Mouse (Mus musculus) limb, embryonic 15.5 days (tissue): Measurements from ENCODE around the gene Smarca2. TPM values are rescaled to one million over a fixed set of nuclear protein-coding genes. Genes with fewer than 3 reads are reported as not detected.

ENCODE experiments used
- ATAC-seq: fragments of 200-750 bp; cut with Nextera tagmentation; 2 replicates; pipeline ENCODE4 v1.8.0; 2017; ENCODE audit warnings: low read depth, moderate TSS enrichment; ENCODE audit not compliant: insufficient number of reproducible peaks, low FRiP score, low TSS enrichment
- H3K27ac ChIP-seq: fragments of 300-500 bp; sonication (generic); 2 replicates; pipeline ENCODE4 v1.5.1; 2015; ENCODE audit warnings: moderate library complexity, mild to moderate bottlenecking, inconsistent platforms
- H3K27me3 ChIP-seq: fragments of 300-500 bp; sonication (generic); 2 replicates; pipeline ENCODE4 v1.6.1; 2015; ENCODE audit warnings: inconsistent platforms
- H3K36me3 ChIP-seq: fragments of 300-500 bp; sonication (generic); 2 replicates; pipeline ENCODE4 v1.6.1; 2015; ENCODE audit warnings: inconsistent platforms
- H3K4me1 ChIP-seq: fragments of 300-500 bp; sonication (generic); 2 replicates; pipeline ENCODE4 v1.6.1; 2015; ENCODE audit warnings: inconsistent platforms
- H3K4me2 ChIP-seq: fragments of 300-500 bp; sonication (generic); 2 replicates; pipeline ENCODE4 v1.6.1; 2015; ENCODE audit warnings: mild to moderate bottlenecking, inconsistent platforms
- H3K4me3 ChIP-seq: fragments of 300-500 bp; sonication (generic); 2 replicates; pipeline ENCODE4 v1.5.1; 2015; ENCODE audit warnings: mild to moderate bottlenecking, inconsistent platforms
- H3K9ac ChIP-seq: fragments of 300-500 bp; sonication (generic); 2 replicates; pipeline ENCODE4 v1.6.1; 2015; ENCODE audit warnings: inconsistent platforms
- H3K9me3 ChIP-seq: fragments of 300-500 bp; sonication (generic); 2 replicates; pipeline ENCODE4 v1.6.1; 2016; ENCODE audit warnings: inconsistent platforms
- WGBS: fragments of 180-500 bp; shearing (Covaris S2); methylation state at CpG from one replicate; pipeline ENCODE4 v1.1.7; 2015; 5-methylcytosine and 5-hydroxymethylcytosine counted together
- polyA plus RNA-seq: library from polyadenylated mRNA; unstranded; fragments of >200 nt; fragmentation: Nextera tagmentation; extraction: Ambion mirVana; gene quantifications from 2 replicates; pipeline ENCODE4 v1.2.1, GENCODE M21; 2015

Smarca2 gene
- polyA plus RNA-seq, 1 experiment from 2014 or later: 68.2 TPM

DNA sequence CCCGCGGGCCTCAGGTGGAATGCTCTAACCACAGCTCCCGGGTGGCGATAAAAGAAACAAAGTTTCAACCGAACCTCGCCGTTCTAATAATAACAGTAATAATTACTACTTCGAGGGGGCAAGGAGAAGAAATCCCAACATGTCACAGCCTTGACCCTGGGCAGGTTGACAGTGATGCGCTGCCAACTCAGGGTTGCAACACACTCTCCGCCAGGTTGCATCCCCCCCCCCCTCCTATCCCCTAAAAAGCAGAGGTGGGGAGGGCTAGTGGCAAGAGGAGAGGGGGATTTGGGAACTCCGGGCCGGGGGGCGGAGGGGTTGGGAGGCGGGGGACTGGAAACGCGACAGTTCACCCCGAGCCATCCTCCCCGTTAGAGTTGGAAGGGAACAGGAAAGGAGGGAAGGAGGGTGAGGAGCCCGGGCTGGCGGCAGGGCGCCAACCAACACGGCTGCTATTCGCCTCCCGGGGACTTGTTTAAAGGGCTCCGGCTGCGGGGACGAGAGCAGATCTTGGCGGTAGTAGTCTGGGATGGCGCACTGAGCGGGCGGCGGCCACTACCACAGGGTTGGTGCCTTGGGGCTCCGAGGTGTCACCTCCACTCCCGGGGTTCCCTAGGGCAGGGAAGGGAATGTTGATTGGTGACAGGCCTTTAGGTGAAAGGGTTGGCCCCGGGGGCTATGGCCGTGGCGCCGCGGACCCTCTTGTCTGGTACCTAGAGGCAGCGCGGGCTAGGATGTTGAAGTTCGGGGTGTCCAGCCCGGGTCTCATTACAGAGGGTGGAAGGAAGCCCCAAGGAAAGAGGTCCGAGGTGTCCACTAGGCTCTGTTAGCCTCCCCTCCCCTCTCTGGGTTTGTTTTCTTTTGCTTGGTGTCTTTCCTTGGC is 829 bp downstream of the Smarca2 start:
- Histone ChIP-seq H3K36me3 (no peaks in the 10 kb centered on the region), H3K9me3 (no peaks in the 10 kb centered on the region), H3K4me2 (peak overlapping the region; percentile 96), H3K27me3 (no peaks in the 10 kb centered on the region), H3K4me3 (peak overlapping the region; percentile 81), H3K9ac (peak overlapping the region; percentile 70), H3K4me1 (peaks cover 24% of the 10 kb centered on the region), H3K27ac (peak overlapping the region; percentile 99)
- ATAC-seq: no peak
- 1% methylated on average over 44 of the region's 44 CpGs for WGBS

DNA sequence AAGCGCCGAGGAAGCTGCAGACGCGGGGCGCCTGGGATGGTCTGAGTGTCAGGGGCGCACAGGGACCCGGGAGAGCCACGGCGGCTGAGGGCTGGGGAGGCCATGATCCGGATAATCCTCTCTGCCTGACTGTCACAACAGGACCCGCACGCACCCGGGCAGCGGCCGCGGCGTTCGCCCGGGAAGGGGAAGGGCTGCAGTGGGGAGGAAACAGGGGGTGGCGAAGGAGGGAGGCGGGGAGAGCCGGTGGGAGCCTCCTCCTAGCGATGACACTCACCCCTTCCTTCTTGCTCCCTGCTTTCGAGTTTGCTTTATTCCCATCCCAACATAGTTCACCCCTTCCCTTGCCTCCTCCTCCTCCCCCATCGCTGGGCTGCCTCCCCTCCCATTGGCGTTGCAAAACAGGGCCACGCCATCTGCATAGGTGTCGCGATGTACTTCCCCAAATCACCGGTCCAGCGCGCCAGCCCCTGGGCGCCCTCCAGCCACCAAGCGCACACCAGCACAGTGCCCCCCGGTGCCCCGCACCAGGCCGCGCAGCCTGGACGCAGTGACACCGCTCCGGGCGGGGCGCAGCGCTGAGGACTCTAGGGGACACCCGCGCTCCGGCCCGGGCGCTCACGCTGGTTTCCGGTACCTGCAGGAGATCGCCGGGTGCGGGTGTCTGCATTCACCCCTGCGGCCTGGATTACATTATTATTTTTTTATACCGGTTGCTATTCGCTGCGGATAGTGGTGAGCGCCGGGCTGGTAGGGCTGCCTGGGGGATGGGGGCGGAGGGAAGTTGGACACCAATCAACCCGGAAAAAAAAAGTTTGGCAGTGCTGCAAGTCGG is 1.7 kb downstream of the Smarca2 start:
- peak overlapping the region; percentile 99 for H3K27ac ChIP-seq
- peak; percentile 25; the same call in 1 of the 2 replicates for ATAC-seq
- no peaks in the 10 kb centered on the region for H3K27me3 ChIP-seq
- peak overlapping the region; percentile 70 for H3K9ac ChIP-seq
- peak overlapping the region; percentile 96 for H3K4me2 ChIP-seq
- H3K4me1 ChIP-seq: peaks cover 24% of the 10 kb centered on the region
- H3K4me3 ChIP-seq: peak overlapping the region; percentile 81
- no peaks in the 10 kb centered on the region for H3K36me3 ChIP-seq
- no peaks in the 10 kb centered on the region for H3K9me3 ChIP-seq
- under 1% methylated on average over 55 of the region's 63 CpGs for WGBS

DNA sequence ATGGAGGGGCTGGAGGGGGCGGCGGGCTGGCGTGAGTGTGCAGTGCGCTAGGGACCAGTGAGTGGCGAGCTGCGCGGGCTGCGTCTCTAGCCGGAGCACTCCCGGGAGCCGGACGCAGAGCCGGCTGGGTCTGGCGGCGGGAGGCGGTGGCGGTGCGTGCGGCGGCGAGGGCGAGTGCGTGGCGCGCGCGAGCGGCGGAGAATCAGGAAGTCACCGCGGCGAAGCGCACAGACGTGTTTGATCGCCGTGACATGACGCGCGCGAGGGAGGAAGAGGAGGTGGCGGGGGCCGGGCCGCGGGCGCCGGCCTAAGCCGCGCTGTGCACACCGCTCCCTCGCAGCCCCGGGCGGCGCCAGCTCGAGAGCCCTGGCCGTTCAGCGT is 2.3 kb downstream of the Smarca2 start:
- ATAC-seq: peak; percentile 11; the same call in 1 of the 2 replicates
- 0% methylated on average over 36 of the region's 56 CpGs for WGBS
- Histone ChIP-seq H3K9ac (peak overlapping the region; percentile 70), H3K36me3 (no peaks in the 10 kb centered on the region), H3K9me3 (no peaks in the 10 kb centered on the region), H3K27me3 (no peaks in the 10 kb centered on the region), H3K4me2 (peak overlapping the region; percentile 96), H3K4me3 (peak overlapping the region; percentile 81), H3K27ac (peak overlapping the region; percentile 99), H3K4me1 (peaks cover 24% of the 10 kb centered on the region)

DNA sequence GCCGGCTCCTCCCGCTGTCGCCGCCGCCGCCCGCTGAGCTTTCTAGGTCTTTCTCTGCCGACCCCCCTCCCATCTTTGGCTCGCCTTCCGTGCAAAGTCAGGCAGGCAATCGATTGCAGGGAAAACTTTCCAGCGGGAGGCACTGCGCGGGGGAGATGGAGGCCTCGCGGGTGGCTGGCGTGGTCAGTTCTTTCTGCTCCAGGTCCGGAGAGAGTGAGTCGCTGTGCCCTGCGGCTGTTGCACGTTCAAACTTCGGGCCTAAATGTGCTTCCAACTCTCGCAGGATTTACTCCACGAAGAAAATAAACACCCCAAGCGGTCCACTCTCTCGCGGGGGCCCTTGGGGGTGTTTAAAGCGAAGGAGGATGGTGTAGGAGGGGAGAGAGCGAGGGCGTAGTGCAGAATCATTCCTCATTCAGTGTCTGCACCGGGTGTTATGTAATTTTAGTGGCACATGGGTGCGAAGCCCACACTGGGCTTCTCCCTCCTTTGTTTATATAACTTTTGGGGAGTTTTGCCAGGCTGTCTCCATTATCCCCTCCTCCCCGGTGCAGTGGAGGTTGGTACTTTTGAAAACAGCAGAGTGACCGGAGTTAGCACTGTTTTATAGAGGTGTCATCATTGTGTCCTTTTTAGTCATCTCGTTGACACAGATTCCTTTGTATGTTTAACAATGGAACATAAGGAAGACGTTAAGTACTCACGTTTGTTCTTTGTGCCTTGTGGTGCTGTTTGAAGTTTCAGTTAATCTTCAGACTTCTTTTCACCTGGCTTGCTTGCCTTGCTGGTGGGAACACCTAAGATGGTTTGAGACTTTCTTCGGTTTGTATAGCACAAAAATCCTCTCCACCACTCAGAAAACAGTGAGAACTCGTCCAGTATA is 2.9 kb downstream of the Smarca2 start:
- peak overlapping the region; percentile 99 for H3K27ac ChIP-seq
- H3K27me3 ChIP-seq: no peaks in the 10 kb centered on the region
- no peak for ATAC-seq
- peak overlapping the region; percentile 96 for H3K4me2 ChIP-seq
- H3K36me3 ChIP-seq: no peaks in the 10 kb centered on the region
- no peaks in the 10 kb centered on the region for H3K9me3 ChIP-seq
- peak overlapping the region; percentile 70 for H3K9ac ChIP-seq
- peaks cover 24% of the 10 kb centered on the region for H3K4me1 ChIP-seq
- WGBS: 1% methylated on average over 39 of the region's 39 CpGs
- H3K4me3 ChIP-seq: peak overlapping the region; percentile 81

DNA sequence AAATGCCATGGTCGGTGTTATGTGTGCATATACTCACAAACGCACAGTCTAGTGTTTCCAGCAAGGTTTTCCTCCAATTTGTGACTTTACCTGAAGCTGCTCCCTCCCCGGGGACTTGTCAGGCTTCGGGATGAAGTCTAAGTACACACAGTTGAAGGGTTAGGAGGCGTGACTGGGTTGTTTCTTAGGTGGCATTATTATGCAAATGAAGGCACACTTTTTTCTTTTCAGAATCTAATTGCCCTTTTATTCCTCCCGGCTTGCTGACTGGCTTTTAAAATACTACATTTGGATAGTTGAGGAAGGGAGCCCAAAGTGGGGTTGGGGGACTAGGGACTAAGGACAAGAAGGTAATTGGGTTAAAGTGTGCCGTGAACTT is 3.6 kb downstream of the Smarca2 start:
- H3K27ac ChIP-seq: no peak overlapping the region
- ATAC-seq: no peak
- H3K4me1 ChIP-seq: peaks cover 22% of the 10 kb centered on the region
- no peak overlapping the region for H3K9ac ChIP-seq
- H3K9me3 ChIP-seq: no peaks in the 10 kb centered on the region
- no peaks in the 10 kb centered on the region for H3K27me3 ChIP-seq
- peak overlapping the region; percentile 96 for H3K4me2 ChIP-seq
- H3K36me3 ChIP-seq: no peaks in the 10 kb centered on the region
- WGBS: 24% methylated on average over 7 of the region's 7 CpGs
- H3K4me3 ChIP-seq: peak overlapping the region; percentile 81

- Histone ChIP-seq H3K9me3 (no peaks in the 10 kb centered on the region), H3K4me3 (no peak overlapping the region), H3K36me3 (no peaks in the 10 kb centered on the region), H3K4me1 (peaks cover 21% of the 10 kb centered on the region), H3K27ac (no peak overlapping the region), H3K9ac (no peak overlapping the region), H3K4me2 (no peak overlapping the region), H3K27me3 (no peaks in the 10 kb centered on the region)
- ATAC-seq: no peak
- whole genome bisulfite sequencing: 49% methylated on average over 2 of the region's 2 CpGs
Observed at GRCm38 (mm10) chr19:26609637-26610036, 4.8 kb downstream of the Smarca2 start.

- WGBS: 40% methylated on average over 4 of the region's 4 CpGs
- H3K27ac ChIP-seq: no peak overlapping the region
Observed at GRCm38 (mm10) chr19:26612995-26613394, 8.1 kb downstream of the Smarca2 start.

GRCm38 (mm10) chr19:26613665-26614064 is 8.8 kb downstream of the Smarca2 start:
- Histone ChIP-seq H3K4me3 (no peak overlapping the region), H3K27me3 (no peaks in the 10 kb centered on the region), H3K4me2 (no peak overlapping the region), H3K9me3 (no peaks in the 10 kb centered on the region), H3K36me3 (no peaks in the 10 kb centered on the region), H3K27ac (no peak overlapping the region), H3K9ac (no peak overlapping the region), H3K4me1 (peaks cover 10% of the 10 kb centered on the region)
- WGBS: 75% methylated on average over 5 of the region's 5 CpGs
- no peak for ATAC-seq

More at GRCm38 (mm10) chr19:26612995-26613394, 8.1 kb downstream of the Smarca2 start:
- H3K36me3 ChIP-seq: no peaks in the 10 kb centered on the region
- no peaks in the 10 kb centered on the region for H3K9me3 ChIP-seq
- no peak overlapping the region for H3K9ac ChIP-seq
- H3K27me3 ChIP-seq: no peaks in the 10 kb centered on the region
- H3K4me3 ChIP-seq: no peak overlapping the region
- H3K4me2 ChIP-seq: no peak overlapping the region
- ATAC-seq: no peak
- peaks cover 16% of the 10 kb centered on the region for H3K4me1 ChIP-seq

DNA sequence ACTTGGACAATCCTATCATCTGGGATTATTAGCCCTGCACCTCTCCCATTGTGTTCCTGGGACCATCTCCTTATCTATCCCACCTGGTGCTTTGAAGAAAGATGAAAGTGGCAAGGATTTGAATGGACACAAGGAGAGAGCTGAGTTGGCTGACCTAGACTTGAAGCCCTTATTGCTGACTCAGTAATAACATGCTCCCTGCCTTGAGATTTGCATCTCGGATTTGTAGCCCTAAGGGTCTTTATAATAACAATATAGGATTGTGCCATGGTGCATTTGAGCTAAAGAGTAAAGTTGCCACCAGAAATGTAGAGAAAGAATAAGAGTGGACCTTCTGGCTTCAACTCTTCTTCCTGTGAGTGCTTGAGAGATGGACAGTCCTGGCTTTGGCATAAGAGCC is 11.4 kb downstream of the Smarca2 start:
- Histone ChIP-seq H3K4me3 (no peak overlapping the region), H3K36me3 (peaks cover 9% of the 10 kb centered on the region), H3K27ac (no peak overlapping the region), H3K9ac (no peak overlapping the region), H3K9me3 (no peaks in the 10 kb centered on the region), H3K4me2 (no peak overlapping the region), H3K27me3 (no peaks in the 10 kb centered on the region), H3K4me1 (peaks cover 9% of the 10 kb centered on the region)
- WGBS: 68% methylated on average over 1 of the region's 1 CpGs
- ATAC-seq: no peak

DNA sequence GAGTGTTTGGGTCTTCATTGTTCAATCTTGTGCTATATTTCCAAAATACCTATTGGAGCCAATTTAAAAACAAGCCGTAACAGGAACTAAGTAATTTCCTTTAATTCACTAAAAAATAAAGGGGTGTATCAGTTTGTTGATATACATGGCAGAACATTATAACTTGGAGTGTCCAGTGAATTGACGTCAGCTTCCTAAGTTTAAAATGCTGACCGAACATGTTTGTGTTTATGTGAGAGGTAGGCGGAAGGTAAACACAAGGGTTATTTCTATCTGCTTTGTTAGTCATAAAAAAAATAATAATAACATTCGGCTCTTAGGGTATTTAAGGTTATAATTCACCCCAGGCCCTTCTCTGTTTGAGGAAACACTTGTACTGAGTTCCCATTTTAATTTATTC is 12.4 kb downstream of the Smarca2 start:
- ATAC-seq: no peak
- no peaks in the 10 kb centered on the region for H3K9me3 ChIP-seq
- no peaks in the 10 kb centered on the region for H3K27me3 ChIP-seq
- H3K4me2 ChIP-seq: no peak overlapping the region
- peaks cover 9% of the 10 kb centered on the region for H3K4me1 ChIP-seq
- no peak overlapping the region for H3K4me3 ChIP-seq
- no peak overlapping the region for H3K9ac ChIP-seq
- H3K36me3 ChIP-seq: peaks cover 16% of the 10 kb centered on the region
- 84% methylated on average over 5 of the region's 5 CpGs for WGBS
- H3K27ac ChIP-seq: no peak overlapping the region

GRCm38 (mm10) chr19:26630712-26631235 is 25.9 kb downstream of the Smarca2 start:
- 41% methylated on average over 8 of the region's 8 CpGs for WGBS
- H3K4me2 ChIP-seq: no peak overlapping the region
- no peak for ATAC-seq
- peaks cover 11% of the 10 kb centered on the region for H3K4me1 ChIP-seq
- H3K4me3 ChIP-seq: no peak overlapping the region
- no peaks in the 10 kb centered on the region for H3K9me3 ChIP-seq
- H3K36me3 ChIP-seq: peaks cover 36% of the 10 kb centered on the region
- no peak overlapping the region for H3K9ac ChIP-seq
- H3K27ac ChIP-seq: no peak overlapping the region; the same call in 1 of the 2 replicates
- no peaks in the 10 kb centered on the region for H3K27me3 ChIP-seq
